Mouse (Mus musculus) CH12F3 (cell line): ENCODE data around the gene Smpd4.

Source experiments
- in situ Hi-C: fragments of 300-500 bp; cut with MboI; formaldehyde crosslinking; loops from 2 replicates; pipeline ENCODE4 v1.14.3; 2020; ENCODE audit warnings: low sequenced_read_pairs

The Smpd4 gene

GRCm38 (mm10) chr16:17637610-17638009 is 18.5 kb downstream of the Smpd4 start:
- in situ Hi-C loops: no loop called here

DNA sequence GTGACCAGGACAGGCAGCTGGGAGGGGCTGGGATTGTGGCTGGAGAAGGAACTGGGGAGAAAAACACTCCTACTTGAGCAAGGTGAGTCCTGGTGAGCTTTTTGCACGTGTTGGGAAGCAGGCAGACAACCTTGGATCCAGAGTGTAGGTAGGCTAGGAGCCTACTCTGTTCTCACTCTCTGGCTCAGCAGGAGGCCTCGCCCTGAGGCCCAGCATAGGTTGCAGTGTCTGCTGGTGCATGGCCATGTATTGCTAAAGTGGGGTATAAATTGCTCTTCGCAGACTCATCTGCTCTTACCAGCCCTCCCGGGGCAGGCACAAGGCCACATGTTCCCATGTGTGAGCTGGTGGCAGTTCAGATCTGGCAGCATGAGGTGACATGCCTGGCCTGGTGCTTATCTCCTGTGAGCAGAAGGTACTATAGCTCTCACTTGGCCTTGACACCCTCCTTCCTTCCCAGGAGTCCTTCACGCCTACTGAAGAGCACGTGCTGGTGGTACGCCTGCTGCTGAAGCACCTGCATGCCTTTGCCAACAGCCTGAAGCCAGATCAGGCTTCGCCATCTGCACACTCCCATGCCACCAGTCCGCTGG is 19.0 kb downstream of the Smpd4 start:
- in situ Hi-C loops: no loop called here

GRCm38 (mm10) chr16:17639081-17639480 is 19.9 kb downstream of the Smpd4 start:
- in situ Hi-C loops: no loop called here

- in situ Hi-C loops: no loop called here
These were observed 20.8 kb downstream of the Smpd4 start for GRCm38 (mm10) chr16:17639951-17640350.

DNA sequence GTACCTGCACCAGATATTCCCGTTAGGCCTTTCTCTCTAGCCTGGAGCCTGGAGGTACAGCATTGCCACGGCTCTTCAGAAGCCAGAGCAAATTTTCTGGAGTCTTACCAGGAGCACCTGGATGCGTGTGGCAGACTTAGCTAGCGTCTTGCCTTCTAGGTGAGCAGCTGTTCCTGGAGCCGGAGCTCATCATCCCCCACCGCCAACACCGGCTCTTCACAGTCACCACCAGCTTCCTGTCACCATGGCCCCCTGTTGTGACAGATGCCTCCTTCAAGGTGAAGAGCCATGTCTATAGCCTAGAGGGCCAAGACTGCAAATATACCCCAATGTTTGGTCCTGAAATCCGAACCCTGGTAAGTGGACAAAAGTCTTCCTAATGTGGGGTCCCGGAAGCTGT is 21.6 kb downstream of the Smpd4 start:
- in situ Hi-C loops: no loop called here

DNA sequence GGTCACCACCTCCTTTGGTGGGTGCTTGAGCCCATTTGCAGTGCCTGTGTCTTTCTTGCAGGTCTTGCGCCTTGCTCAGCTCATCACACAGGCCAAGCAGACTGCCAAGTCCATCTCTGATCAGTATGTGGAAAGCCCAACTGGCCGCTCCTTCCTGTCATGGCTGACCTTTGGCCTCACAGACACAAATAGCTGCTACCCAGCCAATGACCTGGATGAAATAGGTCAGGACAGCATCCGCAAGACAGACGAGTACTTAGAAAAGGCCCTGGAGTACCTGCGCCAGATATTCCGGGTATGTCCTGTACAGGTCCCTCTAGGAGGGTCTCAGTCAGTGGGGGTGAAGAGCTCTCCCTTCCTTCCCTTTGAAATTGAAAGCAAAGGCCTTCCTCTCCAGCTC is 22.1 kb downstream of the Smpd4 start:
- in situ Hi-C loops: no loop called here

DNA sequence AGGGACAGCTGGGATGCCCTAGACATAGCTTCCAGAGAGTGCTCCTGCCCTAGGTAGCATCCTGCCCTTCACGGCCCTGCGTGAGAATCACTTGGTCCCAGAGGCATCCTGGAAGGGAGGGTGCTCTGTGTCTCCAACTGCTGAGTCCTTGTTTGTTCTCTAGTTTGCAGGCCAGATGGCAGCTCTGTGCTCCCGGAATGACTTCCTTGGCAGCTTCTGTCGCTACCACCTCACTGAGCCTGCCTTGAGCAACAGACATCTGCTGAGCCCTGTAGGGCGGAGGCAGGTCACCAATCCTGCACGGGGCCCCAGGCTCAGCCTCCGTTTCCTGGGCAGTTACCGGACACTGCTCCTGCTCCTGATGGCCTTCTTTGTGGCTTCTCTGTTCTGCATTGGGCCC is 23.2 kb downstream of the Smpd4 start:
- in situ Hi-C loops: no loop called here

DNA sequence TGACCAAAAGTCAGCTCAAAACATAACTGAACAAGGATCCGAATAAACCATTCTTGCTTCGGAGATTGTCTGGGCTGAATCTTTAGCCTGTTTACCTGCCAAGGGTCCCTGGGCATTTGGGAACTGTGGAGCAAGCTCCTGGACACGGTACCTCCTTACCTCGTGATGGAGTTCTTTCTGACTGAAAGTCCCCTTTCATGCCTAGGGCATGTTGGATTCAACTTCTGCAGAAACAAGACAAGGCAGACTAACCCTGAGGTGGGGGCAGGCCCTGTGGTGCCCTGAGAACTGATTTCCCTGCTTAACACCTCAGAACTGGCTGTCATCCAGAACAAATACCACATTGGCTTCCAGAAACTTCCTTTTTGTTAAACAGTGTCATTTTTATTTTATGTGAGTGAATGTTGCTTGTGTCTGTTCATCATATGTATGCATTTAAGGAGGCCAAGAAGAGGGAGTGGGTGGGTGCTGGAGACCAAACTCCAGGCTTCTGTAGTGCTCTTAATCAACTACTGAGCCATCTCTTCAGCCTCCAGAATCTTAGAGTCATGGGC is 24.4 kb downstream of the Smpd4 start:
- in situ Hi-C loops: no loop called here

DNA sequence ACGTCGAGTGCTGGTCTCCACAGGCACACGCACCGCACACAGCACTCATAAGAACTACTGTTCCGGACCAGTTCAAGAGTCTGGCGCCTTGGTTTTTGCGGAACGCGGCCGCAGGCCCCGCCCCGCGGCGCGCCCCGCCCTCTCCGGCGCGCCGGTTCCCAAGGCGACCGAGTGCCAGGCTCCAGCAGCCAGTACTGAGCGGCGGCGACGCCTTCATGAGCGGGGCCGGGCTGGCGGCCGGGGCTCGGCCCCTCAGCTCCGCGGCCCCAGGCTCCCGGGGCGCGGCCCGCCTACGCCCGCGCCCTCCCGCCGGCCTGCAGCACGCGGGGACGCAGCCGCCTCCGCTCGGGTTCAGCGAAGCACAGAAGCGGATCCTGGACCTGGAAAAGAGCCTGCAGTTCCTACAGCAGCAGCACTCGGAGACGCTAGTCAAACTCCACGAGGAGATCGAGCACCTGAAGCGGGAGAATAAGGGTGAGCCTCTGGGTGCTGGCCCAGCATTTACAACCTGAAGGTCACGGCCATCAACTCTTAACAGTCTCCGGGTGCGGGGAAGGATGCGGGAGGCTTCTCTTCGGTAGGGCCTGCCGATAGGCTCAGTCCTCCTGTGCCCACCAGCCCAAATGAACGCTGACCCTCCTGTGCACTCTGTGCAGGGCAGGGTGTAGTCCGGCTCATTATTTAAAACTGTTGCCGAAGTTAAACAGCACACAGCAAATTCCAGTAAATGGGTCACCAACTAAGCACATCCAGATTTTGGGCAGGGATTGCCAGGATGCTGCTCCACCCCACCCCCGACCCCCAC is 27.4 kb downstream of the Smpd4 start, which contains the start of gene Ccdc74a:
Gene Ccdc74a, plus strand, starts transcription at position 161 of the 805 bp plus-strand sequence.
- in situ Hi-C loops: no loop called here

GRCm38 (mm10) chr16:17647156-17647555 is 28.0 kb downstream of the Smpd4 start:
- in situ Hi-C loops: no loop called here

GRCm38 (mm10) chr16:17647566-17648340 is 28.6 kb downstream of the Smpd4 start:
- in situ Hi-C loops: no loop called here

- in situ Hi-C loops: no loop called here
These were observed 30.9 kb downstream of the Smpd4 start for GRCm38 (mm10) chr16:17649925-17650605.

GRCm38 (mm10) chr16:17650711-17651110 is 31.6 kb downstream of the Smpd4 start:
- in situ Hi-C loops: no loop called here

- in situ Hi-C loops: no loop called here
These were observed 33.5 kb downstream of the Smpd4 start for GRCm38 (mm10) chr16:17652607-17653006.

DNA sequence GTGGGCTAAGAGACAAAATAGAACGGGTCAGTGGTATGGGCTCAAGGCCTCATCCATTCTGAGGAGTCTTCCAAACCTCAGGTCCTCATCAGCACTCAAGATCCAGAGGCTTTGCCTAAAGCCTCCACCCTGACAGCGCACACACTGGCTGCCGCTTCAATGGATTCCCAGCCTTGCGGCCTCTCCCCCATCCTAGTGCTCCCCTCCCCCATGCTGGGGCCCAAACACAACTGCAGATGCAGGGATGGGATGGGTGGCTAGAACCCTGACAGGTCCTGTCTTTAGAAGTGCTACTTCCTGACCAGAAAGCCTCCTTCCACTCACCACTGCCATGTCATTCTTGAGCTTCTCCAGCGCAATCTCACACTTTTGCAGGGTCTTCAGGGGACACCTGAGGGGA is 34.4 kb downstream of the Smpd4 start:
- in situ Hi-C loops: no loop called here

DNA sequence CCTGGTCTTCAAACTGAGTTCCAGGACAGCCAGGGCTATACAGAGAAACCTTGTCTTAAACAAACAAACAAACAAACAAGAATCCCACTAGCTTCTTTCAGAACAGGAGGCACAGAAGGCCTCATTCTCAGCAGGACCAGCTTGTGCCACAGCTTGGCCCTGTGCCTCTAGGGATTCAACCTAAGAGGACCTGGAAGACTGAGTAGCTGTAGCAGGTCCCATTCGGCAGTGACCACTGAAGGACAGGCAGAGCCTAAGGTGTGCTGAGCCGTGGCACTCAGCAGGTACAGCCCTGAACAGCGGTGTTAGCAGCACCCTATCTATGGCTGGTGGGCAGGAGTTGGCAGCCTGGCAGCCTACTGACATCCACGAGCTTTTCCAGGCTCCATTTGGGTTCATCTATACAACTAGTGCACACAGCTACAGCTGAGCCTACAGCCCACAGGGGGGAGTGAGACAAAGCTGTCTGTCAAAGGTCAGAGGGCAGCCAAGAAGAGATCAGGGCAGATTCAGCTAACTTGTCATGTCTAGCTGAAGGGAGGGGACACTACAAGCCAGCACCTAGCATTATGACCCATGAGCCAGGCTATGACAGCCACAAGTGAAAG is 35.1 kb downstream of the Smpd4 start:
- in situ Hi-C loops: no loop called here

DNA sequence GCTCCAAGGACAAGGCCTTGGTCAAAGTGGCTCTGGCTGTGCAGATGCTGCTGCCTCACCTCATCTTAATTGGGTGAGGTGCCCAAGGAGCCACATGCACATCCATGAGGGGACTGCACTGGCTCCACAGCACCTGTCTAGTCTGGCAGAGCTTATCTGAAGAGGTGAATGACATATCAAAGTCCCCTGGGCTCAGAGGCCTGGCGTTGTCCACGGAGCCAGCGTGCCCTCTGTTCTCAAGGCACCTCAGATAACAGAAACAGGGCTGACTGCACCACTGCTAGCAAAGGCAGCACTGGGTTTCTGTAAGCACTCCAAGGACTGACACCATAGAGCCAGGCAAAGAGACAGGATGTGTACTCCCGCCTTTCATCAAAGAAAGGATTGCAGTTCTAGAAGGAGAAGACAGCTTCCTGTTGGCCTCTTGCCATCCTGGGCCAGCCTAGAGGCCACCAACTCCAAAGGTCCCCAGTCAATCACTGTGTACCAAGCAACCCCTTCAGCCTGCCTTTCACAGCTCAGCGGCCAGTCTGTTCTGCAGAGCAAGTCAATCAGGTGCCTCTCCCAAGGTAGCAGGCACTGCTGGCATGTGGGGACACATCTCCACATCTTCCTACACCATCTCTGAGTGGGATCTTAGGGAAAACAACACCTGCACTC is 37.2 kb downstream of the Smpd4 start:
- in situ Hi-C loops: no loop called here

- in situ Hi-C loops: no loop called here
These were observed 46.4 kb downstream of the Smpd4 start for GRCm38 (mm10) chr16:17665568-17665967.

GRCm38 (mm10) chr16:17669886-17670285 is 50.7 kb downstream of the Smpd4 start:
- in situ Hi-C loops: no loop called here
